Mouse (Mus musculus) E14TG2a.4 (cell line): Measurements from ENCODE around the gene Lmna.

Experiments
- H3K27me3 ChIP-seq: 2 replicates; pipeline ENCODE4 v1.6.1; 2014; ENCODE audit warnings: low read length, control low read depth; ENCODE audit not compliant: insufficient read depth
- H3K36me3 ChIP-seq: 2 replicates; pipeline ENCODE4 v1.6.1; 2014; ENCODE audit warnings: low read length, control low read depth; ENCODE audit not compliant: insufficient read depth
- H3K4me1 ChIP-seq: replicated peaks from 2 replicates; pipeline ENCODE4 v1.6.1; 2014; ENCODE audit warnings: low read depth, low read length, control low read depth
- H3K4me3 ChIP-seq: replicated peaks from 2 replicates; pipeline ENCODE4 v1.5.1; 2014; ENCODE audit warnings: mild to moderate bottlenecking, low read length
- H3K9me3 ChIP-seq: 2 replicates; pipeline ENCODE4 v1.6.1; 2014; ENCODE audit warnings: low read length, control low read depth
- CTCF ChIP-seq: conservative IDR thresholded peaks from 2 replicates; pipeline ENCODE4 v1.5.1; 2014; ENCODE audit warnings: low read length
- NANOG ChIP-seq: IDR thresholded peaks from 2 replicates; pipeline ENCODE4 v1.6.1; 2014; ENCODE audit warnings: borderline replicate concordance, low read length, mixed read lengths
- POU5F1 ChIP-seq: IDR thresholded peaks from 2 replicates; pipeline ENCODE4 v1.6.1; 2014; ENCODE audit warnings: low read length, borderline replicate concordance

Lmna gene

GRCm38 (mm10) chr3:88440500-88441381 lies 69.0 kb downstream of the Lmna start:
- Histone ChIP-seq H3K4me1 (peaks cover 81% of the 10 kb centered on the region), H3K9me3 (no peaks in the 10 kb centered on the region), H3K36me3 (peaks cover 17% of the 10 kb centered on the region), H3K4me3 (peak overlapping the region; percentile 57), H3K27me3 (no peaks in the 10 kb centered on the region)
- TF ChIP-seq NANOG (no peak), CTCF (peak; percentile 17; the same call in 1 of the 2 replicates)

DNA sequence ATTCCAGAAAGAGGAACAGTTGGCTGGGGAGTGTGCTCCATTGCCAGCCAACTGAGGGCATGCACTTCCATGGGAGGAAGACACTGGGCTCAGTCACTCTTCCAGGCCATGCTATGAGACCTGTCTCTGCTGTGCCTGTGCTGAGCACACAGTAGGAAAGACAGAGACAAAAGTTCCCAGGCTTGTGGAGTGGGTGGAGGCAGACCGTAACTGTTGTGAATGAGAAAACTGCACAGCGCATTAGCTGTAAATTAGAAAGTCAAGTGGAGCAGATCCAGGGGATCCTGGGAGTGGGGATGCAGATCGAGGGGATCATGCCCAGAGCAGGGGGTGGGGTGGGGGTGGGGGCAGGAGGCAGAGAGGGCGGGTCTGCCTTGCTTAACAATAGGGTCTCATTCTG lies 70.2 kb downstream of the Lmna start:
- Histone ChIP-seq H3K4me1 (peaks cover 87% of the 10 kb centered on the region), H3K27me3 (no peaks in the 10 kb centered on the region), H3K36me3 (peaks cover 17% of the 10 kb centered on the region), H3K9me3 (no peaks in the 10 kb centered on the region), H3K4me3 (peak overlapping the region; percentile 57)
- no peak for TF ChIP-seq CTCF

GRCm38 (mm10) chr3:88437454-88437853 lies 72.3 kb downstream of the Lmna start:
- Histone ChIP-seq H3K4me3 (peak overlapping the region; percentile 74; the same call in 1 of the 2 replicates), H3K36me3 (peaks cover 17% of the 10 kb centered on the region), H3K4me1 (peaks cover 71% of the 10 kb centered on the region), H3K27me3 (no peaks in the 10 kb centered on the region), H3K9me3 (no peaks in the 10 kb centered on the region)
- TF ChIP-seq POU5F1 (no peak), CTCF (no peak), NANOG (no peak)

GRCm38 (mm10) chr3:88436395-88437201 lies 73.2 kb downstream of the Lmna start:
- peaks cover 17% of the 10 kb centered on the region for H3K36me3 ChIP-seq
- no peaks in the 10 kb centered on the region for H3K9me3 ChIP-seq
- peak overlapping the region; percentile 74 for H3K4me3 ChIP-seq
- no peaks in the 10 kb centered on the region for H3K27me3 ChIP-seq
- H3K4me1 ChIP-seq = peaks cover 63% of the 10 kb centered on the region
- TF ChIP-seq POU5F1 (no peak), CTCF (peak; percentile 27; the same call in 1 of the 2 replicates)

DNA sequence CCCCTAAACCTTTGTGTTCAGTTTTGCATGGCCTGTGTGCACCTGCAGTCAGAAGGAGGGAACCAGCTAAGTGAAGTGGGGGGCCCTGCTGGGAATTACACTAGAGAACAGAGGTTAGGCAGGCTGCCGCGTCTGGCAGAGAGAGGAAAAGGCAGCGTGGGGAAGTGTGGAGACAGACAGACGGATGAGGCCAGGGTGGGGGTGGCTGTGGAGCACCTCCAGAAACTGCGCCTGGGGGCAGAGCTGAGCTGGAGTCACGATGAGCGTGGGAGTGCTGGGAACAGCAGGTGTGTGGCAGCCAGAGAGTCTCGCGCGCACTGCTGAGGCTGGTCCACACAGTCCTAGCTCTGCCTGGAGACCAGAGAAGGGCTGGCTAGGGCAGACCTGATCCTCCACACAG lies 74.2 kb downstream of the Lmna start:
- no peaks in the 10 kb centered on the region for H3K9me3 ChIP-seq

More for the DNA sequence above, 74.2 kb downstream of the Lmna start:
- Histone ChIP-seq H3K4me3 (no peak overlapping the region), H3K36me3 (peaks cover 17% of the 10 kb centered on the region), H3K4me1 (peaks cover 52% of the 10 kb centered on the region), H3K27me3 (no peaks in the 10 kb centered on the region)
- TF ChIP-seq NANOG (no peak), POU5F1 (no peak)
